Mouse (Mus musculus): ENCODE measurements around the gene Akr1b10. TPM values are rescaled to one million over a fixed set of nuclear protein-coding genes. Genes with fewer than 3 reads are reported as not detected.
A peak's percentile ranks its signal among the peaks of the same experiment; 100 is the strongest.
"Not testable (repeated sequence)": the region's sequence is repeated elsewhere in the genome, so short reads cannot be mapped to it uniquely, and the experiment has no call there.

The Akr1b10 gene
- total and polyA plus RNA-seq, 3 experiments = 64.3 to 199 (median 167) TPM

DNA sequence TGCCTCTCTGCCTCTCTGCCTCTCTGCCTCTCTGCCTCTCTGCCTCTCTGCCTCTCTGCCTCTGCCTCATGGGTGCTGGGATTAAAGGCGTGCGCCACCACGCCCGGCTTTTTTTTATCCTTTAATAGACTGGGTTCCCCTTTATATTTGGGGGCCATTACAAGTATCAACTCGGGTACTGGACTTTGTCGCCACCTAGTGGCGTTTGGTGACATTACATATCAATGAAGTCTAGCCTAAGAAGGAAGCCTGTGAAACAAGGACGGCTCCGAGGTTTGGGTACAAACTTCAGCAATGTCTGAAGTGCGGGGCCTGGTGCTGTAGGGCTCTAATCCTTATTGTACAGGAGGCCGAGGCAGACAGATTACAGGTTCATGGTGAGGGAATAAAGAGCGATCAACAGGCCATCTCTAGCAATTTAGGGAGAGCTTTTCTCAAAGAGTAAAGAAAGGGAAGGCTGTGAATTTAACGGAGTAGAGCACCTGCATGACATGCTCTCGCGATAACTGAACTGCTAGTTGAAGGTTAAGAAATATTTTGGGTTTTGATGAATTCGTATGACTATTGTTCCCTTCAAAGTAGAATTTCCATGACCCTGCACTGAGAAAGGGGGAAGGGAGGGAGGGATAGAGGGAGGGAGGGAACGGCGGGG is 12.2 kb upstream of the Akr1b10 start:
- peak; percentile 84 for DNase-seq

DNA sequence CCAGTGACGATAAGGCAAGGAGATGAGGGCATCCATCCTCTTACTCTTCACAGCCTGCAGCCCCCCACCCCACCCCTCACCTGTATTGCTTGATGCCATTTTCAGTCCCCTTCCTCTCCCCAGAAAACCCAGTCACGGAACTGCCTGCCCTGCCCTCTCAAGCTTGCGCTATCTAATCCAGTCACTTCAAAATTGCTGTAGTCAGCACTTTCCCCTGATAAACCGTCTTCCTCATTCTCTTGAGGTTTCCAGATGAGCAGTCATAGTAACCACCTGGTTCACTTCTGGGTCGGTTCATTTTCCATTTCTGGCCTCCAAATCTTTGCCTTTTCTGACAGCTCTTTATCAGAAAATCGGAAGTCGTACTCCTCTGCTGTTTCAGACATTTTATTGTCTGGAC is 10.2 kb upstream of the Akr1b10 start:
- no peak for DNase-seq

DNA sequence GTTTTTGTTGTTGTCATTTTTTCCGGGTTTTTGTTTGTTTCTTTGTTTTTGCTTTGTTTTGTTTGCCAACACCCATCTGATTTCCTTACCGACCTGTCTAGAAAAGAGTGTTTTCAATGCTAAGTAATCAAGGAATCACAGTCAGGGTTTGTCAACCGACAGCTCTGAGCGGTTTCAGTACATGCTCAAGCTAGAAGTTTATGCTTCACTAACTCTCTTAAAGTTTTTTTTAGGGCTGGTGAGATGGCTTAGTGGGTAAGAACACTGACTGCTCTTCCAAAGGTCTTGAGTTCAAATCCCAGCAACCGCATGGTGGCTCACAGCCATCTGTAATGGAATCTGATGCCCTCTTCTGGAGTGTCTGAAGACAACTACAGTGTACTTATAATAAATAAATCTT is 8.1 kb upstream of the Akr1b10 start:
- not testable (repeated sequence) for DNase-seq

DNA sequence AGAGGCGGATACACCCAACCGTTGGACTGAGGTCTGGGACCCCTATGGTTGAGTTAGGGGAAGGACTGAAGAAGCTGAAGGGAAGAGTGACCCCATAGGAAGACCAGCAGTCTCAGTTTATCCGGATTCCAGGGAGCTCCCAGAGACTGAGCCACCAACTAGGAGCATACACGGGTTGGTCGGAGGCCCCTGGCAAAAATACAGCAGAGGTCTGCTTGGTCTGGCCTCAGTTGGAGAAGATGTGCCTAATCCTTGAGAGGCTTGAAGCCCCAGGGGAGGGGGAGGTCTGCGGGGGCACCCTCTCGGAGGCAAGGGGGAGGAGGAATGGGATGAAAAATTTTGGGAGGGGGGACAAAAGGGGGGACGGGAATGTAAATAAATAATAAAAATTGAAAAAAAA is 617 bp upstream of the Akr1b10 start:
- no peak for DNase-seq

DNA sequence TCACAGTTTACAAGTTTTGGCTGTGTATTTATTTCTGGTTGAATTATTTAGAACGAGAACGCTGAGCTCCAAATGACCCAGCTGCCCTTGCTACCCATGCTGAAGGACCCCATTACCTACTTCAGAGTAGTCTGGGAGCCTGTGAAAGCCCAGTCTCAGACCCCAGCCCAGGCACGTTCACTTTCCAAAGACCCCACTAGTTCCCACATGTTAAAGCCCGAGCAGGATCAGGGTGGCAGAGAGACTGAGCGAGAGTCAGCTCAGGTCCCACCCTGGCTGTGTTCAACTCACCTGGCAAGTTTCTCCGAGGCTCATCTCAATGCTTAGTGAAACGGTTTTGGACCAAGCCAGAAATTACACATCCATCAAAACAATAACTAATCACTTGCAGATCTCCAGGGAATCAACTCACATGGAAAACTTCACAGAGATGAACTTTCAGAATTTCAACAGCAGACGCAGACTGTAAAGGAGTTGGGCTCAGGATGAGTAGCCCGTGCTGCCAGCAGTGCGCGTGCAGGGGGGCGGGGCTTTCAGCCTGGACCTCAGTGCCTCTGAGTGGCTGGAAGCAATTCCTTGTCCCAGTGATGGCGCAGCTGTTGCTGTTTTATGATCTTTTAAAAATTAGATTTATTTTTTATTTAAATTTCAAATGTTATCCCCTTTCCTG is 818 bp downstream of the Akr1b10 start:
- DNase-seq = peak; percentile 89

DNA sequence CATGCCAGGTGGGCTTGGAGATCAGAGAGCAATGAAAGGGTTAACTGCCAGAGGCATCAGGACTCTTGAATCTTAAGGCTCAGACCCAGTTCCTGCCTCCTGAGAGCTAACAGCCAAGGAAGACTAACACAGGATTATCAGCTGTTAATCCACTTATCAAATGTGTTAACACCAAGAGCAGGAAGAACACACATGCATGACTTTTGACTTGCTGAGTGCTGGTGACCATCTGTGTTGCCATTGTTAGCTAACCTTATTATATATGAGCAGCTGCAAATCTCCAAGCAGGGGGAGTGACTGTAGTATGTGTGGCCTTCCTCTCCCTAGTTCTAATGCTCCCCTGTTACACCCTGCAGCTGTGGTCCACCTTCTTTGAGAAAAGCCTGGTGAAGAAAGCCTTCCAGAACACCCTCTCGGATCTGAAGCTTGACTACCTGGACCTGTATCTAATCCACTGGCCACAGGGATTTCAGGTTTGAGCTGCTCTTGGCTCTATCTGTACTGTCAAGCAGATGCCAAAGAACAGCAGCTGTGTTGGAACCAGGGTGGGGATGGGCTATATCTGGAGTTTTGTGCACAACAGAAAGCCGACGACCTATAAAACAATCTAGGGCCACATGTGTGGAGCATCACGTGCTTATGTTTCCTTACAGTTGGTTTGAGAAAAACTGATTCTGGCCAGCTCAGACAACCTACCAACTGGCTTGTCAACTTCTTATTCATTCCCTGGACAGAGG is 4.6 kb downstream of the Akr1b10 start:
- no peak for DNase-seq

DNA sequence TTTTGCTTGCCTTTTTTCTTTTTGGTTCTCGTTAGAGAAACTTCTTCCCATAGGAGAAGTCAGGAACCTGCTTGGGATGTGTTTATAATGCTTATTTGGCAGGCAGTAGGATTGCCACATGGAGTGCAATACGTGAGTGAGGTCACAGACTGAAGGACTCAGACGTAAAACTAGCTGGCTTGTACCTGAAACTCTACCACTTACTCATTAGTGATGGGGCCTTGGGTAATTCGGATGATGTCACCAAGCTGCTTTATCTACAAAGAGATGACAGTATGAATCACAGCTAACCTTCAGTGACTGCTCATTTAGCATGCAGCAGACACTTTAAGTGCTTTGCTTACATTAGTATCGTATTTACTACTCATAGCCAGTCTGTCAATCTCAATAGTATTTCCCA is 11.9 kb downstream of the Akr1b10 start:
- DNase-seq = peak; percentile 83

DNA sequence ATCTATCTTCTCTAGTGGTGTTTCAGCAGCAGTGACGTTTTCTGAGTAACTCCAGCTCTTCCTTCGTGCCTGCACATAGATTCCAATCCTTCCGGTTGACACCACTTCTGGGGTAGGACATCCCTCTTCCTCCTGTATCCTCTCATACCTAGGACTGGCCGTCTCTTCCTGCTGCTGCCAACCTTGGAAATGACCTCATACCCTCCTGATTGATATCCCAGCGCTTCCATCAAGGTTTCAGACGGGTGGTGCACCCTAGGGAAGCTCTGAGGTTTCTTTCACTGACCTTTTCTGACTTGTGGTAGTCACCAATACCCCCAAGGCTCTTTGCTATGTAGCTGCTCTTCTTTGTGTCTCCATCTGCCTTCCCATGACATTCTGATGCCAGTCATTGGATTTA is 14.4 kb downstream of the Akr1b10 start:
- peak; percentile 71 for DNase-seq

DNA sequence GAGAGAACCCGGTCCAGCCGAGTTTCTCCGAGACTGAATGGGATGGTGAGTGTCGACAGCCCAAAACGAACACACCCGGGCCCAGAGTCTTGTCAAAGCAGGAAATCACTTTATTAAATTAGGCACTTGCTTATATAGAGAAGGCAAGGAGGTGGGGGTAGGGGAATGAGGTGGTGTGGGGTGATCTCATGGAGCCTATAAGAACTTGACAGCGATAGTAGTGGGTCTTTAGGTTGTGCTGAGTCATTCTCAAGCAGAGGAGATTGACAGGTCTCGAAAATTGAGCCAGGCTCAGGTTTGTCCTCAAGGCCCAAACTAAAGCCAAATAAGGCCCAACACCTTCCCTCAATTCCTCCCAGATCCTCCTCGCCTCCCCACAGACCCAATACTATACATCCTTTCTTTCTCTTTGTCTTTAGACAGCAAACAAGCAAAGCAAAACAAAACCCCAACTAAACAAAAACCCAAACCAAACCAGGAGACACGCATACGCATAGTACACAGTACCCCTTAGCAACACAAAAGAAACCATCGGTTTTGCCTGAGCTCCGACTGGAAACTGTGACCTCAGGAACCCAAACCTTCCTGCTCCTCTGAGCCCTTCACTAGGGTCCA is 15.7 kb downstream of the Akr1b10 start:
- DNase-seq = no peak

DNA sequence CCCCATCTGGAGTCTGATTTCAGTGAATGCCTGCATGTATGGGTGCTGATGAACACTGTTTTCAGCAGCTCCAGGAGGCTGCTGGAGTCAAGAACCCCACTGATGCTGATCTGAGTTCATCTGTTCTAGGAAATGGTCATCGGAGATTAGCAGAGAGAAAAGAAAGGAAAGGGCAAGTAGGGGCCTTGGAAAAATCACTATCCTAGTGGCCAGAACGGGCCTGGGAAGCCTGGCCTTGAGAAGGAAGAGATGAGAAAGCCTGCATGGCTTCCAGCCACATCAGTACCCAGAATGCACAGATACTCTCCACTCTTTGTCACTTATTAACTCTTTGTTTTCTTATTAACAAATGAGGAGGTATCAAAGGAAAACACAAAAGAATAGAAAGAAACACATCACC is 16.7 kb downstream of the Akr1b10 start:
- DNase-seq = peak; percentile 67

DNA sequence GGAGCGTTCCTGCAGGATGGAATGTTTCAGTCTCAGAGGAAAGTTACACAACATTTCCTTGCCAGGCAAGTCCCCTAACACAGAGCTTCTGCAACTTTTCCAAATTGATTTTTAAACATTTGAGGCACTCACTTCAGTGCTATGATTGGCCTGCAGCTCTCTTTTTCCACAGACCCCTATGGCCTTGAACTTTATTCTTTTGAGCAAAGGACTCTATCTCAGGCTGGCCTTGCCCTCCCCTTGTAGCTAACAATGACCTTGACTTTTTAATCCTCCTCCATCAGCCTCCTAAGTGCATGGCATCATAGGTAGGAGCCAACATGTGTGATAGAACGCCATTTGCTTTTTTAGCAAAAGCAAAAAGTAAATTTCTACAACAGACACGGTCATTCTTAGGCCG is 22.7 kb downstream of the Akr1b10 start:
- peak; percentile 40 for DNase-seq

DNA sequence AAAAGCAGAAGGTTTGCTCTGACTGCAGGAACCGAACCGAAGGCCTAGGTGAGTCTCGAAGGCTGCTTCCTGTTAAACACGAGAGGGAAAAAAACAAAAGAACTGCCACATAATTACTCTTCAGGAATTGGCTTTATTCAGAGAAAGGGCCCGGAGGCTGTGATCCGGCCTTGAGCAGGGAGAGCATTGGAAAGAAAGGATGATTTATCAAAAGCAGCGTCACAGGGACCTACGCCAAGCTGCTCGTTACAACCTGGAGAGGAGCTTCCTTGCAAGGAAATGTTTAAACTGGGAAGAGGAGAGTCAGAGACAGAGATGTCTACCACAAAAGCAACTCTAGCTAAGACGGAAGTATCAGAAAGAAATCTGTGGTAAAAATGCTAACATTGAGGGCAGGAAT is 23.4 kb downstream of the Akr1b10 start:
- DNase-seq = peak; percentile 68

DNA sequence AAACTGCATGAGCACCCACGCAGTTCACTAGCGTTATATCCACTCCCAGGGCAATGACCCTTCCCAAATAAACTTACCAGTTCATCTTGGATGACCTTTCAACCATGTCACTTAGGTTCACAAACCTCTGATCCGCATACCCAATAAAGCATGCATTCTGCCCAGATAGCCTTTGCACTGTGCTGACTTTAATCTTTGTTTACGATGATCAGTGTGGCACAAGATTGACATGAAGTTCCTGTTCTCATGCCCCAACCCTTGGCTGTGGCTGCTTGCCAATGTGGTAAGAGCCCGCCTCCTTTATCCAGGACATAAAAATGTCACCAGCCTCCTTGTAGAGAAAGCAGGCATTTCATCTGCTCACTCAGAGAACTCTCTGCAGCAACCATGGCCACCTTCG is 28.0 kb downstream of the Akr1b10 start, which contains the start of gene Akr1b7:
TSS of gene Akr1b7 (plus strand) at position 312 of the 400 bp plus-strand sequence.
- DNase-seq = peak; percentile 84

DNA sequence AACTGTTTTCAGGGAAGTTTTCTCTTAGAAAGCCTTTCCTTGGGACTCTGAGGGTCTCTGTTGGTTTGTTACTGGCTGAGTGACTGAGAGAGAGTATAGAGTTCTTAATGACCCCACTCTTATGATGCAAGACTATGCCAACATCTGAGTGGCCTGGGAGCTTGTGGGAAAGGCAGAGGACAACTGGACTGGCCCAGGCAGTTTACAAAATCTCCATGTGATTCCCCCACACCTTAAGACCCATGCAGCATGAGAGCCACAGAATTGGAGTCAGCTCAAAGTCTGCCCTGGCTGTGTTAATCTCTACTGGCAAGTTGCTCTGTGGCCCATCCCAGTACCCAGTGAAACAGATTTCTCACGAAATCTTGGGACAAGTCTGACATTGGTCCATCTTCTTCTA is 28.7 kb downstream of the Akr1b10 start:
- peak; percentile 36 for DNase-seq

DNA sequence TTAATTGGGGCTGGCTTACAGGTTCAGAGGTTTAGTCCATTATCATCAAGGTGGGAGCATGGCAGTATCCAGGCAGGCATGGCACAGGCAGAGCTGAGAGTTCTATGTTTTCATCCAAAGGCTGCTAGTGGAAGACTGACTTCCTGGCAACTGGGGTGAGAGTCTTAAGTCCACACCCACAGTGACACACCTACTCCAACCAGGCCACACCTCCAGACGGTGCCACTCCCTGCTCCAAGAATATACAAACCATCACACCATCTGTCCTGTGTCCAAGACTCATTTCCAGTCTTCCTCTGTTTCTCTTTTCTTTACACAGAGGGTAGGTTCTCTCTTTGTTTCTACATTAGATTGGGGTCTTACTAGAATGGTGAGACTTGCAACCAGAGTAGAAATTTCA is 29.4 kb downstream of the Akr1b10 start:
- DNase-seq = peak; percentile 59

DNA sequence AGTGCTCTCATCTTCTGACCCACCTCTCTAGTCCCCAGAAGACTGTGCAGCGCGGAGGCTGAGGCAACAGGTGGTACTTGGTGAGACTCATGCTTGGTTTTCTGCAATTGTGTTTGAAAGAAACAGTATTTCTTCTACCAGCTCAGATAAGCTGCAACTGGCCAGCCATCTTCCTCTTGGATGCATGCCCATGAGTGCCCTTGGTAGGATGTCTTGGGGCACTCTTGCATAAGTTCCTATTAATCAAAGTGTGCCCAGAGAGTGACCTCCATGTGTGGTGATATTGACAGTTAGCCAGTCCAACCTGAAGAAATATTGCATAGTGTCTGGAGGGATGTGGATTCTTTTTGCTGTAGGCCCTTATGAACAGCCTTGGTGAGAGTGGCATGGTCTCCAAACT is 32.5 kb downstream of the Akr1b10 start:
- peak; percentile 78 for DNase-seq

DNA sequence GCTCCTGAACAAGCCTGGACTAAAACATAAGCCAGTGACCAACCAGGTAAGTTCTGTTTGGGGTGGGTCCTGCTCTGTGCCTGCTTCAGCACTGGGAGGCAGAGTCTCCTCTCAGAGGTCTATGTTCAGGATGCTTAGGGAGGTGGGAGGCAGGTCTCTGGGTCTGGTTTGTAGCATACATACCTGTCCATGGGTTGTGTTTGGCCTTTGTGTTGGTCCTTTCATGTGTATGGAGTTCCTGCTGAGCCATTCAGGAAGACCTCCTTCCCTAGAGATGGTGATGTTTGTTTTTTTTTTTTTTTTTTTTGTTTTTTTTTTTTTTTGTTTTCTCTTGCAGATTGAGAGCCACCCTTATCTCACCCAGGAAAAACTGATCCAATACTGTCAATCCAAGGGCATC is 35.1 kb downstream of the Akr1b10 start:
- DNase-seq = no peak

DNA sequence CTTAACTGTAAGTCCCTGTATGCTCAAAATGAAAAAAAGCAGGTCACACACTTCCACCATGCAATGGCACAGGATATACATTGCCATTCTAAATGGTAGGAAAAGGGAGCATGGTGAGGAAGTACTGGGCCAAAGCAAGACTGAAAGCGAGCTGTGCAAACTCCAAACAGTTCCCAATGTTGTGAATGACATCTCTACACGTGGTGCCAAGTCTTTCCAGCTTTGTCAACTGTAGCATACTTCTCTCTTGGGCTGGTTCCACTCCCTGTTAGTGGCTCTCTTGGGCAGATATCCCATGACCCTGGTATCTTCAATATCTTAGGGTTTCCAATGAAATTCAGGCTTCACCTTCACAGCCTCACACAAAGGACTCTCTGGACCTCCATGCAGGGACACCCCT is 55.0 kb downstream of the Akr1b10 start:
- DNase-seq = no peak

DNA sequence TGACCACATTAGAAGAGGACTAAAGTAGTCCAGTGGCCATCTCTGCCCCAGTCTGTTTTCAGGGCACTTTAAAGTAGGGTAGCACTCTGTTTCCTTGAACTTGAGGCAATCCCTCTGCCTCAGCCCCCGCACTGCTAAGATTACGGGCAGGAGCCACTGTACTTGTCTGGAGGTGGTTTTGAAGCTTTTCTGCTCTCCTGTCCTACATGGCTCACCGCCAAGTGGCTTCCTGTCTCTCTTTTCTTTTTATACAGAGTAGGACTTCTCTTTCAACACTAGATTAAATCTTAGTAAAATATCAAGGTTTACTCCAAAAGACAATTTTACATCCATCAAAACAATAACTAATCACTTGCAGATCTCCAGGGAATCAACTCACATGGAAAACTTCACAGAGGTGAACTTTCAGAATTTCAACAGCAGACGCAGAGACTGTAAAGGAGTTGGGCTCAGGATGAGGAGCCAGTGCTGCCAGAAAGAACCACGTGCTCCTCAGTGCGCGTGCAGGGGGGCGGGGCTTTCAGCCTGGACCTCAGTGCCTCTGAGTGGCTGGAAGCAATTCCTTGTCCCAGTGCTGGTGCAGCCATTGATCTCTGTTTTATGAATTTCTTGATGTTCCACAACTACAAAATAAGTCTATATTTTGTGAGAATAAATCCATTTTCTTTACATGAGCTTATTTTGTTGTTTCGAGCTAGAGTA is 57.7 kb downstream of the Akr1b10 start:
- DNase-seq = peak; percentile 56

DNA sequence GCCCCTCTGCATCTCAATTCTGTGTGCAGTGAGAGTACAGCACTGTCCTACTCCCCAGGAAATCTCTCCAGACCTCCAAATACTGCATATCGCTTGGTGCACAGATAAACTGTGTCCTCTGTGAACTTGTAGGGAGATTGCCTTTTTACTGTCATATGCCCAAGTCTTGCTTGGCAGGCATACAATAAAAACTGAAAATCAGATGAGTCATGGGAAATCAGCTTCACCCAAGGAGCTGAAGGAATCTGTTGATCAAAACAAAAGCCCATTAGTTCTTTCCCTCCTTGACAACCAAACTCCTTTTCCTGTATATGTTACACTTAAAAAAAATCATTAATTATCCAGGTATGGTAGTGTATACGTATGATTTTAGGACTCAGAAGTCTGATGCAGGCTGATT is 59.8 kb downstream of the Akr1b10 start:
- DNase-seq = peak; percentile 60
